ENCODE assay signal across 14 mouse cellular contexts in the genomic region with DNA sequence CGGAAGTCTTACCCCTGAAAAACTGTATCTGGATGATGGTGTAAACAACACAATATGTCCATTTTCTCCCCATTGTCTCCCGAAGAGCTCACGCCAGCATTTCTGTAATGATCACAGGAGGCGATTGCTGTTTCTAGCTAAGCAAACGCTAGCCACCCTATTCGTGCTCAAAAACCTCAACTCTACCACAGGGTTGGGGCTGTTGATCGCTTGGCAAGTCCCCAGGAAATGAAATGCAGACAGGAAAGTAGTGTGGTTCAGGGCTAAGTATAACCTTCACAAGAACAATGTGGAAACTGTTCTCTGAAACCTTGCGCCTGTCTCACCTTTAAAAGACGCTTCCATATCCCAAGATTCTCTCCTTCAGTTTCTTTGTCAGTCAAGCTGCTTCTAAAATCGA. TPM values are rescaled to one million over a fixed set of nuclear protein-coding genes. Genes with fewer than 3 reads are reported as not detected.
A peak's percentile ranks its signal among the peaks of the same experiment; 100 is the strongest.
DNase-seq lines count a peak whose midpoint lies in the region; ATAC-seq and TF ChIP-seq lines count a peak whose summit lies in the region.
"Had no signal": no experiment of that assay in that cellular context is flagged by ENCODE, and none has a peak within 500 bp of the region (broad histone marks: within the 10 kb centered on the region; RNA-seq: fewer than 3 reads in every experiment).

A gene (minus strand): TSS at position 232 of the 400 bp plus-strand sequence.

- no peak for TF ChIP-seq EP300 in lung, postnatal 0 days (IDR thresholded peaks at IDR 0.05)

- no peak for DNase-seq in lung, postnatal 0 days (ENCODE audit: low spot score)
- no peak for DNase-seq in lung, postnatal 10 days
- DNase-seq in thymus, postnatal 14 days: peak; percentile 72
- DNase-seq in gastrocnemius, postnatal 4 days (ENCODE audit: low spot score in 2 of 2): no peak
- no peak for DNase-seq in kidney, adult 8-10 months
- DNase-seq in heart, adult 8-10 months (ENCODE audit: low spot score): no peak
- DNase-seq: cerebellum, adult 9-11 months had no signal

- WGBS in lung, postnatal 0 days: 56% methylated on average over 10 of the region's 10 CpGs

- H3K27me3 ChIP-seq in lung, postnatal 0 days (replicated peaks; ENCODE audit: insufficient read depth, low read length): no peaks in the 10 kb centered on the region
- H3K27me3 ChIP-seq: intestine, embryonic 15.5 days; limb, embryonic 12.5 days; midbrain, embryonic 13.5 days had no signal

- H3K4me2 ChIP-seq in lung, postnatal 0 days (replicated peaks; ENCODE audit: low read depth, low read length): peak within 1 kb of the TSS; percentile 28; the same call in 1 of the 2 replicates
- H3K4me2 ChIP-seq: intestine, embryonic 15.5 days; limb, embryonic 12.5 days; midbrain, embryonic 13.5 days had no signal

- H3K4me1 ChIP-seq in lung, postnatal 0 days (ENCODE audit: insufficient read depth, low read depth, low read length): no peaks in the 10 kb centered on the region
- H3K4me1 ChIP-seq: intestine, embryonic 15.5 days; limb, embryonic 12.5 days; midbrain, embryonic 13.5 days had no signal

- no peaks in the 10 kb centered on the region for H3K36me3 ChIP-seq in lung, postnatal 0 days (ENCODE audit: insufficient read depth, low read length)
- H3K36me3 ChIP-seq: G1E; intestine, embryonic 15.5 days; limb, embryonic 12.5 days; midbrain, embryonic 13.5 days had no signal

- no peak for TF ChIP-seq CTCF in lung, postnatal 0 days (IDR thresholded peaks at IDR 0.05)

- no peak within 1 kb of the TSS for H3K9ac ChIP-seq in lung, postnatal 0 days (replicated peaks; ENCODE audit: low read depth)
- H3K9ac ChIP-seq: intestine, embryonic 15.5 days; limb, embryonic 12.5 days; midbrain, embryonic 13.5 days had no signal

- H3K9me3 ChIP-seq in lung, postnatal 0 days (ENCODE audit: low read length): no peaks in the 10 kb centered on the region
- H3K9me3 ChIP-seq: intestine, embryonic 15.5 days; limb, embryonic 12.5 days; midbrain, embryonic 13.5 days had no signal

- no peak within 1 kb of the TSS for H3K27ac ChIP-seq in lung, postnatal 0 days (ENCODE audit: low read length)
- H3K27ac ChIP-seq: intestine, embryonic 15.5 days; limb, embryonic 12.5 days; midbrain, embryonic 13.5 days had no signal

- ATAC-seq in lung, postnatal 0 days: no peak
- ATAC-seq in activated CD4-positive, CD25-positive, alpha-beta regulatory T cell, adult 4 months: peak; percentile 92
- ATAC-seq in megakaryocyte-erythroid progenitor cell, adult 5-6 weeks (replicated peaks; ENCODE audit: low FRiP score, low TSS enrichment, poor library complexity, severe bottlenecking): peak; percentile 82
- ATAC-seq: intestine, embryonic 15.5 days; midbrain, embryonic 13.5 days had no signal

- no peak within 1 kb of the TSS for H3K4me3 ChIP-seq in lung, postnatal 0 days (ENCODE audit: low read depth, low read length)
- H3K4me3 ChIP-seq: intestine, embryonic 15.5 days; limb, embryonic 12.5 days; midbrain, embryonic 13.5 days had no signal

RNA-seq across cellular contexts. Expression of the gene that starts here (rescaled TPM):
- 0.06 TPM in 1 of 2 replicates, not detected in the other for polyA plus RNA-seq in lung, postnatal 0 days (2015; fragmentation: Nextera tagmentation; extraction: Ambion mirVana)
- 100 to 1,000 TPM; 132 to 133 TPM for polyA plus RNA-seq in activated CD4-positive, CD25-positive, alpha-beta regulatory T cell, adult 4 months (2017; shearing (Covaris generic))
- total RNA-seq in megakaryocyte-erythroid progenitor cell, adult 5-6 weeks (2014; fragmentation: Nextera tagmentation): 3.6 and 12.1 TPM in 2 replicates
- total RNA-seq in megakaryocyte-erythroid progenitor cell, adult 5-6 weeks (2017): 4.3 and 5.0 TPM in 2 replicates
- not detected for total RNA-seq in gastrocnemius, postnatal 4 days (2021)
- not detected for total RNA-seq in heart, adult 8-10 months (2022)
- total RNA-seq: G1E had no signal
- polyA plus RNA-seq: G1E; heart, embryonic 14.5 days; limb, embryonic 12.5 days; midbrain, embryonic 13.5 days had no signal

Comparison
In these comparisons a context has a peak if more than half of its experiments do, and no peak if none do; other contexts are left out.
1. RNA of the gene that starts here (total RNA-seq): 3.6 to 12.1 TPM in megakaryocyte-erythroid progenitor cell, adult 5-6 weeks; not detected in gastrocnemius, postnatal 4 days and not detected in heart, adult 8-10 months; every median in the first group is over 4 times any median in the second.
2. RNA of the gene that starts here (polyA plus RNA-seq): 132 to 133 TPM in activated CD4-positive, CD25-positive, alpha-beta regulatory T cell, adult 4 months; 0.06 TPM in lung, postnatal 0 days; every median in the first group is over 100 times any median in the second.